11 mouse cellular contexts compared by ENCODE assay signal in the genomic region with DNA sequence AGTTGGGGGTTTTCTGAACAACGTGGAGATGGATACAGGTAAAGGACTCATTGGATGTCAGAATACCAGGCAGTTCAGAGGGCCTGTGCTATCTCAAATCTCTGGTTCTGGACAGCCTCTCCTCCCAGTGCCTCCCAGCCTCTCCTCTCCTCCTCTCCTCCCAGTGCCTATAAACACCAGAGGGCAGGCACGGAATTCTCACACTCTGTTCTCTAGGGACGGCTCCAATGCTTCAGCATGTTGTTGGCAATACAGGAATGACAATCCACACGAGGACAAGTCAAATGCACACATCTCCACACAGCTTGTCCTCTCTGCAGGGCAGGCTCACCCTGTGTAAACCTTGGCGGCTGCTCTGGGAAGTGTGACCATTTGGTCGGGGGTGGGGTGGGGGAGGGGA.
DNase-seq lines count a peak whose midpoint lies in the region; ATAC-seq and TF ChIP-seq lines count a peak whose summit lies in the region.
"Had no signal": no experiment of that assay in that cellular context is flagged by ENCODE, and none has a peak within 500 bp of the region (broad histone marks: within the 10 kb centered on the region; RNA-seq: fewer than 3 reads in every experiment).

No protein-coding gene starts in this region.

- H3K9ac ChIP-seq in midbrain, embryonic 11.5 days (ENCODE audit: low read length), result no peak overlapping the region
- H3K9ac ChIP-seq in heart, postnatal 0 days (replicated peaks; ENCODE audit: low read depth, low read length), result no peak overlapping the region
- no peak overlapping the region for H3K9ac ChIP-seq in stomach, postnatal 0 days (ENCODE audit: low read length)
- H3K9ac ChIP-seq: limb, embryonic 15.5 days; midbrain, embryonic 15.5 days had no signal

- H3K9me3 ChIP-seq in midbrain, embryonic 11.5 days (ENCODE audit: control insufficient read depth, low read length), result no peaks in the 10 kb centered on the region
- H3K9me3 ChIP-seq in midbrain, embryonic 10.5 days (replicated peaks), result no peaks in the 10 kb centered on the region
- no peaks in the 10 kb centered on the region for H3K9me3 ChIP-seq in heart, postnatal 0 days (replicated peaks; ENCODE audit: control insufficient read depth, low read length)
- no peaks in the 10 kb centered on the region for H3K9me3 ChIP-seq in stomach, postnatal 0 days (ENCODE audit: control insufficient read depth, low read length)
- H3K9me3 ChIP-seq: limb, embryonic 15.5 days; midbrain, embryonic 15.5 days had no signal

- 64% methylated on average over 6 of the region's 6 CpGs for WGBS in midbrain, embryonic 11.5 days
- 51% methylated on average over 6 of the region's 6 CpGs for WGBS in midbrain, embryonic 10.5 days
- whole genome bisulfite sequencing in heart, postnatal 0 days, result 11% methylated on average over 6 of the region's 6 CpGs
- whole genome bisulfite sequencing in stomach, postnatal 0 days, result 20% methylated on average over 6 of the region's 6 CpGs

- peak overlapping the region; percentile 57; the same call in 1 of the 2 replicates for H3K4me3 ChIP-seq in gastrocnemius, adult 2 months
- no peak overlapping the region for H3K4me3 ChIP-seq in midbrain, embryonic 11.5 days (ENCODE audit: low read depth, low read length)
- H3K4me3 ChIP-seq in midbrain, embryonic 10.5 days, result no peak overlapping the region
- H3K4me3 ChIP-seq in heart, postnatal 0 days (ENCODE audit: low read depth, low read length), result no peak overlapping the region
- no peak overlapping the region for H3K4me3 ChIP-seq in stomach, postnatal 0 days (ENCODE audit: low read depth, low read length)
- H3K4me3 ChIP-seq: limb, embryonic 15.5 days; midbrain, embryonic 15.5 days had no signal

- H3K27me3 ChIP-seq in midbrain, embryonic 11.5 days (ENCODE audit: control insufficient read depth, insufficient read depth, low read length), result no peaks in the 10 kb centered on the region
- H3K27me3 ChIP-seq in midbrain, embryonic 10.5 days (ENCODE audit: low read depth, poor library complexity, severe bottlenecking), result no peaks in the 10 kb centered on the region; the same call in 1 of the 2 replicates
- H3K27me3 ChIP-seq in heart, postnatal 0 days (ENCODE audit: control insufficient read depth, insufficient read depth, low read length), result no peaks in the 10 kb centered on the region
- H3K27me3 ChIP-seq in stomach, postnatal 0 days (ENCODE audit: control insufficient read depth, insufficient read depth, low read length), result no peaks in the 10 kb centered on the region
- H3K27me3 ChIP-seq: limb, embryonic 15.5 days; midbrain, embryonic 15.5 days had no signal

- no peaks in the 10 kb centered on the region for H3K36me3 ChIP-seq in midbrain, embryonic 11.5 days (ENCODE audit: control insufficient read depth, insufficient read depth, low read length)
- H3K36me3 ChIP-seq in midbrain, embryonic 10.5 days, result no peaks in the 10 kb centered on the region
- H3K36me3 ChIP-seq in heart, postnatal 0 days (replicated peaks; ENCODE audit: control insufficient read depth, insufficient read depth, low read length), result no peaks in the 10 kb centered on the region
- no peaks in the 10 kb centered on the region for H3K36me3 ChIP-seq in stomach, postnatal 0 days (ENCODE audit: control insufficient read depth, insufficient read depth, low read length)
- H3K36me3 ChIP-seq: limb, embryonic 15.5 days; midbrain, embryonic 15.5 days had no signal

- no peak overlapping the region for H3K4me2 ChIP-seq in midbrain, embryonic 11.5 days
- no peak overlapping the region for H3K4me2 ChIP-seq in heart, postnatal 0 days (ENCODE audit: low read depth, low read length)
- no peak overlapping the region for H3K4me2 ChIP-seq in stomach, postnatal 0 days (replicated peaks; ENCODE audit: low read depth)
- H3K4me2 ChIP-seq: limb, embryonic 15.5 days; midbrain, embryonic 15.5 days had no signal

- peak; percentile 35 for TF ChIP-seq CTCF in gastrocnemius, adult 2 months (IDR thresholded peaks at IDR 0.05)
- peak; percentile 35 for TF ChIP-seq CTCF in heart, postnatal 0 days (IDR thresholded peaks at IDR 0.05; ENCODE audit: low read depth)
- peak; percentile 53 for TF ChIP-seq CTCF in stomach, postnatal 0 days (IDR thresholded peaks at IDR 0.05; ENCODE audit: low read depth)

- no peaks in the 10 kb centered on the region; the same call in 1 of the 2 replicates for H3K4me1 ChIP-seq in midbrain, embryonic 11.5 days (ENCODE audit: control insufficient read depth, insufficient read depth, low read length)
- H3K4me1 ChIP-seq in midbrain, embryonic 10.5 days, result peaks cover 50% of the 10 kb centered on the region
- peaks cover 8% of the 10 kb centered on the region; the same call in 1 of the 2 replicates for H3K4me1 ChIP-seq in heart, postnatal 0 days (ENCODE audit: control insufficient read depth, insufficient read depth)
- H3K4me1 ChIP-seq in stomach, postnatal 0 days (replicated peaks; ENCODE audit: control insufficient read depth, insufficient read depth), result no peaks in the 10 kb centered on the region

- DNase-seq in gastrocnemius, adult 2 months, result peak; percentile 49
- no peak for DNase-seq in gastrocnemius, postnatal 14 days
- no peak for DNase-seq in midbrain, embryonic 11.5 days (ENCODE audit: low spot score, missing footprints)
- DNase-seq in midbrain, embryonic 10.5 days (ENCODE audit: low spot score), result no peak
- peak; percentile 23 for DNase-seq in heart, postnatal 0 days (ENCODE audit: low spot score)
- no peak for DNase-seq in stomach, postnatal 0 days (ENCODE audit: low spot score)
- DNase-seq in frontal cortex, postnatal 14 days (ENCODE audit: low spot score in 2 of 2), result no peak
- DNase-seq: gastrocnemius, postnatal 25 days; kidney, postnatal 25 days had no signal

- intact Hi-C loops in gastrocnemius, adult 2 months (cut with DNase I), result loop anchor here (5.0 to 10.0 kb wide), 3 partner anchors 60 to 105 kb away; no protein-coding TSS in a partner anchor
- intact Hi-C loops in gastrocnemius, postnatal 14 days (cut with DNase I; ENCODE audit: low total_unique reads), result no loop called here

- H3K27ac ChIP-seq in gastrocnemius, adult 2 months, result peak overlapping the region; percentile 95
- H3K27ac ChIP-seq in midbrain, embryonic 11.5 days (ENCODE audit: low read depth, low read length), result no peak overlapping the region
- no peak overlapping the region for H3K27ac ChIP-seq in midbrain, embryonic 10.5 days (replicated peaks)
- H3K27ac ChIP-seq in heart, postnatal 0 days (ENCODE audit: low read depth), result no peak overlapping the region
- H3K27ac ChIP-seq in stomach, postnatal 0 days (replicated peaks), result no peak overlapping the region
- H3K27ac ChIP-seq: limb, embryonic 15.5 days had no signal

- peak; percentile 38; the same call in 1 of the 2 replicates for ATAC-seq in midbrain, embryonic 11.5 days (ENCODE audit: low FRiP score)
- ATAC-seq in heart, postnatal 0 days (ENCODE audit: insufficient read depth, low read depth), result peak; percentile 27; the same call in 1 of the 2 replicates
- ATAC-seq in stomach, postnatal 0 days (ENCODE audit: low FRiP score, low TSS enrichment), result no peak
- ATAC-seq: midbrain, embryonic 15.5 days had no signal

- TF ChIP-seq EP300 in heart, postnatal 0 days (IDR thresholded peaks at IDR 0.05; ENCODE audit: low read depth), result no peak
- TF ChIP-seq EP300 in stomach, postnatal 0 days (optimal IDR thresholded peaks at IDR 0.05), result no peak

Comparison
In these comparisons a context has a peak if more than half of its experiments do, and no peak if none do; other contexts are left out.
1. DNase-seq: peak in gastrocnemius, adult 2 months (single experiment) and heart, postnatal 0 days (single experiment); none in gastrocnemius, postnatal 14 days (single experiment), midbrain, embryonic 11.5 days (single experiment), midbrain, embryonic 10.5 days (single experiment), stomach, postnatal 0 days (single experiment) and frontal cortex, postnatal 14 days (0 of 2).
2. Peak in every context shown above with its lines, with median percentiles within 50 percentile points of each other: CTCF ChIP-seq.